Mouse (Mus musculus): ENCODE results near the gene Fam57b. TPM values are rescaled to one million over a fixed set of nuclear protein-coding genes. Genes with fewer than 3 reads are reported as not detected.

Fam57b gene
- polyA plus RNA-seq, 1 experiment from 2014 or later, result 0.13 TPM

DNA sequence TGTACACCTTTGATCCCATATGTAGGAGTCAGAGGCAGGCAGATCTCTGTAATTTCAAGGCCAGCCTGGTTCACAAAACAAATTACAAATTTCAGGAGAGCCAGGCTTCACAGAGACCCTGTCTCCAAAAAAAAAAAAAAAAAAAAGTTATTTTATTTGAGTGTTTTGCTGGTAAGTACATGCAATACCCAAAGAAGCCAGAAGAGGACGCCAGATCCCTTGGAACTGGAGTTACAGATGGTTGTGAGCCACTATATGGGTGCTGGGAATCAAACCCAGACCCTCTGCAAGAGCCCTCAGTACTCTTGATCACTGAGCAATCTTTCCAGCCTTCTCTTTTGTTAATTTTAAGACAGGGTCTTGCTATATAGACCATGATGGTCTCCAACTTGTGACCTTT is 21.4 kb downstream of the Fam57b start:
- H3K36me3 ChIP-seq (ENCODE audit: insufficient read depth, low read length), result no peaks in the 10 kb centered on the region
- no peak for TF ChIP-seq EP300 (IDR thresholded peaks at IDR 0.05)
- peak; percentile 18 for TF ChIP-seq CTCF (IDR thresholded peaks at IDR 0.05)
- H3K27me3 ChIP-seq (replicated peaks; ENCODE audit: insufficient read depth, low read length), result no peaks in the 10 kb centered on the region; the same call in 1 of the 2 replicates
- no peak overlapping the region for H3K9ac ChIP-seq (replicated peaks; ENCODE audit: low read depth)
- WGBS, result 19% methylated on average over 1 of the region's 1 CpGs
- no peaks in the 10 kb centered on the region for H3K4me1 ChIP-seq (ENCODE audit: insufficient read depth, low read depth, low read length)
- no peak overlapping the region for H3K4me3 ChIP-seq (ENCODE audit: low read depth, low read length)
- H3K4me2 ChIP-seq (replicated peaks; ENCODE audit: low read depth, low read length), result no peak overlapping the region
- DNase-seq (ENCODE audit: low spot score) (no peak), ATAC-seq (no peak)
- H3K9me3 ChIP-seq (ENCODE audit: low read length), result no peaks in the 10 kb centered on the region
- no peak overlapping the region for H3K27ac ChIP-seq (ENCODE audit: low read length)

DNA sequence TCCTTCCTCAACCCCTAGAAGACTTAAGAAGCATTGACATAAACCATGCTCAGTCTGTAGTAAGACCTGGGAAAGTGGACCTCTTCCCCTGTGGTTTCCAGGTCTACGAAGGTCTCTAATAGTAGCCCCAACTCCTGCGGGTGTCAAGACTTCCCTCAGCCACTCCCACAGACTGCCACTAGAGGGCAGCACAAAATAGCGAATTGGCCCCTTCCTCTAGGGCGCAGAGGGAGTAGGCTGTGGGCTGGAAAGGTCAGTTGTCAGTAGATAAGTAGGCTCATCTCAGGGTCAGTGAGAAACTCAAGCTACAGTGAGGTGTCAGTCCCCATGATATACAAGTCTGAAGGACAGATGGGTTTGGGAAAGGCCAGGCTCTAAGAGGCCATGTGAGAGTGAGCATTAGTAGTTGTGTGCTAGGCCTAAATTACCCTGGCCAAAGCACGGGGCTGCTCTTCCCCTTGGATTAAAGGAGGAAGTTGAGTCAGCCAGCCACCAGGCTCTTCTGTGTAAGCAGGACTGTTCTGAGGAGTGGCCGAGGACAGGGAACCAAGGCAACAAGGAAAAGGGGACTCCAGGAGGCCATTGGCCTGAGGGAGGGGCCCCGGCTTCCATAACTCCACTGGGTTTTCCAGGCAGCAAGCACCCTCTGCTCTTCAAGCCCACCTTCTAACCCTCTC is 24.5 kb downstream of the Fam57b start:
- peak; percentile 68 for ATAC-seq

DNA sequence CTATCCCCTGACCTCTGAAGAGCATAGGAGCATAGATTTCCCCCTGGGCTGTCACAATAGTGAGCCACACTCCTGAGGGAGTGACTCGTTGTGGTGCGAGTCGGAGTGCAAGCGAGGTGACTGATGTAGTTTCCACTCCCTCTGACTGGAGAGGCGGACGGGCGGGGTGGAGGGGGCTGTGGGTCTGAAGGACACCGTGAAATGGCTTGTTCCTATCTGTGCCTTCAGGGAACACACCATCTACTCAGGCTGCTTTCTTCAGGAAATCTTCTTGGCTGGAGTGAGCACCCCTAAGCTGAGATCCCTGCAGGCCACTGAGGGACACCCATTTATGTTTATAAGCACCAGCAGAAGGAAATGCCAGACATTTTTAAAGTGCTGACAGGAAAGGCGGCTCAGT is 25.3 kb downstream of the Fam57b start:
- Histone ChIP-seq H3K36me3 (ENCODE audit: insufficient read depth, low read length) (no peaks in the 10 kb centered on the region), H3K27ac (ENCODE audit: low read length) (no peak overlapping the region), H3K4me1 (ENCODE audit: insufficient read depth, low read depth, low read length) (no peaks in the 10 kb centered on the region), H3K4me3 (ENCODE audit: low read depth, low read length) (no peak overlapping the region), H3K9ac (replicated peaks; ENCODE audit: low read depth) (no peak overlapping the region), H3K4me2 (replicated peaks; ENCODE audit: low read depth, low read length) (peak overlapping the region; percentile 47), H3K9me3 (ENCODE audit: low read length) (no peaks in the 10 kb centered on the region), H3K27me3 (replicated peaks; ENCODE audit: insufficient read depth, low read length) (peaks cover 6% of the 10 kb centered on the region; the same call in 1 of the 2 replicates)
- peak; percentile 23; the same call in 1 of the 2 replicates for ATAC-seq
- DNase-seq (ENCODE audit: low spot score), result no peak
- no peak for TF ChIP-seq EP300 (IDR thresholded peaks at IDR 0.05)
- TF ChIP-seq CTCF (IDR thresholded peaks at IDR 0.05), result no peak
- WGBS, result 14% methylated on average over 9 of the region's 9 CpGs

More for the DNA sequence above, 24.5 kb downstream of the Fam57b start:
- no peak overlapping the region for H3K4me3 ChIP-seq (ENCODE audit: low read depth, low read length)
- no peak overlapping the region for H3K9ac ChIP-seq (replicated peaks; ENCODE audit: low read depth)
- no peaks in the 10 kb centered on the region for H3K4me1 ChIP-seq (ENCODE audit: insufficient read depth, low read depth, low read length)
- peaks cover 6% of the 10 kb centered on the region; the same call in 1 of the 2 replicates for H3K27me3 ChIP-seq (replicated peaks; ENCODE audit: insufficient read depth, low read length)
- DNase-seq (ENCODE audit: low spot score), result peak; percentile 69
- no peak overlapping the region for H3K27ac ChIP-seq (ENCODE audit: low read length)
- TF ChIP-seq CTCF (IDR thresholded peaks at IDR 0.05) (peak; percentile 95), EP300 (IDR thresholded peaks at IDR 0.05) (no peak)
- H3K36me3 ChIP-seq (ENCODE audit: insufficient read depth, low read length), result no peaks in the 10 kb centered on the region
- 23% methylated on average over 7 of the region's 7 CpGs for WGBS
- H3K9me3 ChIP-seq (ENCODE audit: low read length), result no peaks in the 10 kb centered on the region
- no peak overlapping the region for H3K4me2 ChIP-seq (replicated peaks; ENCODE audit: low read depth, low read length)

DNA sequence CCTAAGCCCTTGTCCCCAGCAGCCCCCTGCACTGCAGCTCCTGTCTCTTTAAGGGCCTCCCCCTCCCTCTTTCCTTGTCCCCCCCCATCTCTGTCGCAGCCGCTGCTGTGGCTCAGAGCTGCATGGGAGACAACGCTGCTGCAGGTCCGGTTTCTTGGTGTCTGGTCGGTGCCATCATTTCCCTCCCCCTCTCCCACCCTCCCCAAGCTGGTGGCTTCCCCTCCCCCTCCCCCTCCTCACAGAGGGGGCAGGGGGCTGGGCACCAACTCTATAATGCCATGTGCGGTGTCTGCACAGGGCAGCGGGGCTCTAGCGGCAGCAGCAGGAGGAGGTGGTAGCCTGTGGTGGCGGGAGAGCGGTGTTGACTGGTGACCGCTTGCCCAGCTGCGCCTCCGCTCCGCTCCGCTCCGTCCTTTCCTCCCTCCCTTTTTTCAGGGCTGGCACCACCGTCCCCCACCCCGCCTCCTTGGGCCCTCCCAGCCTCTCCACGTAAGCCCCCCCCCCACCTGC is 25.8 kb downstream of the Fam57b start:
- no peak for TF ChIP-seq CTCF (IDR thresholded peaks at IDR 0.05)
- no peak for TF ChIP-seq EP300 (IDR thresholded peaks at IDR 0.05)
- peak overlapping the region; percentile 47 for H3K4me2 ChIP-seq (replicated peaks; ENCODE audit: low read depth, low read length)
- no peak overlapping the region for H3K4me3 ChIP-seq (ENCODE audit: low read depth, low read length)
- DNase-seq (ENCODE audit: low spot score) (no peak), ATAC-seq (no peak)
- H3K27ac ChIP-seq (ENCODE audit: low read length), result no peak overlapping the region
- no peaks in the 10 kb centered on the region for H3K36me3 ChIP-seq (ENCODE audit: insufficient read depth, low read length)
- peaks cover 6% of the 10 kb centered on the region; the same call in 1 of the 2 replicates for H3K27me3 ChIP-seq (replicated peaks; ENCODE audit: insufficient read depth, low read length)
- 0% methylated on average over 7 of the region's 19 CpGs for WGBS
- H3K9ac ChIP-seq (replicated peaks; ENCODE audit: low read depth), result no peak overlapping the region
- no peaks in the 10 kb centered on the region for H3K4me1 ChIP-seq (ENCODE audit: insufficient read depth, low read depth, low read length)
- H3K9me3 ChIP-seq (ENCODE audit: low read length), result no peaks in the 10 kb centered on the region

DNA sequence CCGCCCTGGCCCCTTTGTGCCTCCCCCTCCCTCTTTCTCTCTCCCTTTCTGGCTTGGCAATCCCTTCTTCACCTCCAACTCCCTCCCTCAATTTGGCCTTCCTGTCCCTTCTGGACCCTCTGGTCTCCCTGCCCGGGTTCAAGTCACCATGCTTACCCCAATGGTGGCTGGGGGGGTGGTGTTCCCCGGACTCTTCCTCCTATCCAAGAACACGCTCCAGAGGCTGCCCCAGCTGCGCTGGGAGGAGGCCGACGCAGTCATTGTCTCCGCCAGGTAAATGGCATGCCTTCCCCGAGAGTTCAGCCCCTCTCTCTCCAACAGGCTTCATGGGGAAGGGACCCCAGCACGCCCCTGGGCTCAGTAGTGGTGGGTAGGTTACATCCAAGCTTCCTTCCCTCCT is 26.5 kb downstream of the Fam57b start:
- no peaks in the 10 kb centered on the region for H3K4me1 ChIP-seq (ENCODE audit: insufficient read depth, low read depth, low read length)
- peaks cover 6% of the 10 kb centered on the region; the same call in 1 of the 2 replicates for H3K27me3 ChIP-seq (replicated peaks; ENCODE audit: insufficient read depth, low read length)
- no peak for ATAC-seq
- no peak overlapping the region for H3K4me3 ChIP-seq (ENCODE audit: low read depth, low read length)
- WGBS, result 19% methylated on average over 9 of the region's 10 CpGs
- H3K36me3 ChIP-seq (ENCODE audit: insufficient read depth, low read length), result no peaks in the 10 kb centered on the region
- no peak overlapping the region for H3K27ac ChIP-seq (ENCODE audit: low read length)
- no peak overlapping the region for H3K4me2 ChIP-seq (replicated peaks; ENCODE audit: low read depth, low read length)
- DNase-seq (ENCODE audit: low spot score), result no peak
- no peaks in the 10 kb centered on the region for H3K9me3 ChIP-seq (ENCODE audit: low read length)
- TF ChIP-seq CTCF (IDR thresholded peaks at IDR 0.05) (no peak), EP300 (IDR thresholded peaks at IDR 0.05) (no peak)
- H3K9ac ChIP-seq (replicated peaks; ENCODE audit: low read depth), result no peak overlapping the region

DNA sequence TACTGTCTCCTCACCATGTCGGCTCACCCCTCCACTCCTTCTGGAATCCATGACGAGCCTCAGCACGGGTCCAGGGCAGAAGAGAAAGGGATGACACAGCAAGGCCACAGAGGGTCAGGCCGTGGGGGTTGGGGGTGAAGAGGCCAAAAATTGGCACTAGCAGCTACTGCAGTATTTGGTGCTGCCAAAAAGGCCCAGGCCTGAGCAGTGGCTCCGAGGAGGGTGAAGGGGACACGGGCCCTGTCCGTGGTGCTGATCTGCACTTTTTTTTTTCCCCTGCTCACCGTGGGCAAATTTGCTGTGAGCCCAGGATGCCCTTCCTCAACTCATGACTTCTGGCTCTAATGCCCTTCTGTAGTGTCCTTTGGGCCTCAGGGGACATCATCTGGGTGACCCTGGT is 27.9 kb downstream of the Fam57b start:
- no peak overlapping the region for H3K9ac ChIP-seq (replicated peaks; ENCODE audit: low read depth)
- H3K4me2 ChIP-seq (replicated peaks; ENCODE audit: low read depth, low read length), result no peak overlapping the region
- TF ChIP-seq CTCF (IDR thresholded peaks at IDR 0.05) (no peak), EP300 (IDR thresholded peaks at IDR 0.05) (no peak)
- ATAC-seq (no peak), DNase-seq (ENCODE audit: low spot score) (peak; percentile 54)
- no peaks in the 10 kb centered on the region for H3K36me3 ChIP-seq (ENCODE audit: insufficient read depth, low read length)
- no peaks in the 10 kb centered on the region for H3K4me1 ChIP-seq (ENCODE audit: insufficient read depth, low read depth, low read length)
- 19% methylated on average over 8 of the region's 8 CpGs for WGBS
- H3K4me3 ChIP-seq (ENCODE audit: low read depth, low read length), result no peak overlapping the region
- H3K27ac ChIP-seq (ENCODE audit: low read length), result no peak overlapping the region
- H3K9me3 ChIP-seq (ENCODE audit: low read length), result no peaks in the 10 kb centered on the region
- peaks cover 6% of the 10 kb centered on the region; the same call in 1 of the 2 replicates for H3K27me3 ChIP-seq (replicated peaks; ENCODE audit: insufficient read depth, low read length)

Data from lung, postnatal 0 days (tissue).